23 mouse cellular contexts compared by ENCODE assay signal in the genomic region with DNA sequence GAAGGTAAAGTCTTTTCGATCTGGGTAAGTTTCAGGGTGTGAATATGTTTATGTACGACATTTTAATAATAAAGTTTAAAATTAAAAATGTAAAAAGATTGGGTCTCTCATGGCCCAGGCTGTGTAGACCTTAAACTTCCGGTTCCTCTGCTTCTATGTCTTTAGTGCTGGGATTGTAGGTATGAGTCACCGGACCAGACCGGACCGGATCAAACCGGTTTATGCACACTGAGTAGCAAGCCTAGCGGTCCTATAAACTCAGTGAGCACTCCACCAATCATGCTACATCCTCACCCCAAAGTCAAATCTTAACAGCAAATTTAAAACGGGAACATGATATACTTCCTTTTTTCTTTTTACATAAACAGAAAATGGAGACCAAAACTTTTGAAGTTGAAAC.
A peak's percentile ranks its signal among the peaks of the same experiment; 100 is the strongest.
DNase-seq lines count a peak whose midpoint lies in the region; ATAC-seq lines count a peak whose summit lies in the region.
"Had no signal": no experiment of that assay in that cellular context is flagged by ENCODE, and none has a peak within 500 bp of the region (broad histone marks: within the 10 kb centered on the region; RNA-seq: fewer than 3 reads in every experiment).

No protein-coding gene starts in this region.

- intact Hi-C loops in left cerebral cortex, postnatal 10 days (cut with DNase I): no loop called here

- peak; percentile 22 for DNase-seq in embryo, embryonic 10.5 days (ENCODE audit: low spot score)
- no peak for DNase-seq in embryo, embryonic 9.5 days (ENCODE audit: extremely low spot score)
- DNase-seq in 3T3-L1 (ENCODE audit: low read depth, low spot score): peak; percentile 6
- DNase-seq in ZHBTc4 (ENCODE audit: low read depth, low spot score): peak; percentile 50
- no peak for DNase-seq in left cerebral cortex, postnatal 10 days (ENCODE audit: extremely low spot score in 1 of 2, low spot score in 2 of 2)
- no peak for DNase-seq in frontal cortex, postnatal 10 days (ENCODE audit: low spot score in 2 of 2)
- DNase-seq: adrenal gland, postnatal 10 days; cerebellum, adult 11-12 months; cerebellum, postnatal 14 days; forebrain, postnatal 0 days; gastrocnemius, adult 2 months; heart, adult 11 months; heart, postnatal 4 days; kidney, postnatal 10 days; layer of hippocampus, postnatal 36 days; left cerebral cortex, postnatal 4 days; lung, postnatal 4 days; retina, postnatal 1 day had no signal

- ATAC-seq in granulocyte monocyte progenitor cell, adult 5-6 weeks (replicated peaks; ENCODE audit: poor library complexity, severe bottlenecking): 0 out of 2 replicates have a peak, but pooled peaks have one; percentile 9
- no peak for ATAC-seq in erythroid progenitor cell, adult 5-6 weeks (replicated peaks; ENCODE audit: low FRiP score, poor library complexity, severe bottlenecking)
- ATAC-seq: forebrain, postnatal 0 days; hindbrain, embryonic 16.5 days; intestine, embryonic 16.5 days; liver, embryonic 12.5 days had no signal

Comparison
In these comparisons a context has a peak if more than half of its experiments do, and no peak if none do; other contexts are left out.
1. DNase-seq: peak in embryo, embryonic 10.5 days (single experiment), 3T3-L1 (single experiment) and ZHBTc4 (single experiment); none in embryo, embryonic 9.5 days (single experiment), left cerebral cortex, postnatal 10 days (0 of 2) and frontal cortex, postnatal 10 days (0 of 2).